Mouse (Mus musculus): ENCODE results near the gene Osbpl7.

- TF ChIP-seq POLR2A (IDR thresholded peaks at IDR 0.05; ENCODE audit: low read depth, low read length) (no peak), CTCF (conservative IDR thresholded peaks at IDR 0.05; ENCODE audit: insufficient read depth, insufficient read length, low read depth, low read length) (no peak)
These were observed 58.5 kb downstream of the Osbpl7 start for GRCm38 (mm10) chr11:97108976-97109375.
